Mouse (Mus musculus) telencephalon, adult 2 months (tissue): Measurements from ENCODE around the gene Fam126a.
A peak's percentile ranks its signal among the peaks of the same experiment; 100 is the strongest.
"Not testable (repeated sequence)": the region's sequence is repeated elsewhere in the genome, so short reads cannot be mapped to it uniquely, and the experiment has no call there.

Experiments
- DNase-seq: peaks from one replicate; pipeline ENCODE4 v3.0.0-alpha.2; 2011; ENCODE audit warnings: low read depth, low spot score

The Fam126a gene

DNA sequence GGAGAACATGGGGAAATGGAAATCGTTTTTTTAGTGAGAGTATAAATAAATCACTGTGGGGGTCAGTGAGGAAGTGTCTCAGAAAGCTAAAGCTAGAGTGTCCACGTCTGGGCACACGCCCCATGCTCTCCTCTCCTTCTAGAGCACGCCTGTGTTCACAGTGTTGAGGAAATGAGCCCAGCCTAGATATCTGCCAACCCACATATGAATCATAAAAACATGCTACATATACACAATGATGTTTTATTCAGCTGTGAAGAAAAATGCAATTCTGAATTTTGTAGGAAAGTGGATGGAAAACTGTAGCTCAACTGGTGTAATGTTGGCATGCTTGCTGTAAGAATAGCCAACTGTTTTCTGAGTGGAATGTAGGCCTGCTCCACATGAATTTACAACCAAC lies 130.3 kb downstream of the Fam126a start:
- DNase-seq, result no peak

DNA sequence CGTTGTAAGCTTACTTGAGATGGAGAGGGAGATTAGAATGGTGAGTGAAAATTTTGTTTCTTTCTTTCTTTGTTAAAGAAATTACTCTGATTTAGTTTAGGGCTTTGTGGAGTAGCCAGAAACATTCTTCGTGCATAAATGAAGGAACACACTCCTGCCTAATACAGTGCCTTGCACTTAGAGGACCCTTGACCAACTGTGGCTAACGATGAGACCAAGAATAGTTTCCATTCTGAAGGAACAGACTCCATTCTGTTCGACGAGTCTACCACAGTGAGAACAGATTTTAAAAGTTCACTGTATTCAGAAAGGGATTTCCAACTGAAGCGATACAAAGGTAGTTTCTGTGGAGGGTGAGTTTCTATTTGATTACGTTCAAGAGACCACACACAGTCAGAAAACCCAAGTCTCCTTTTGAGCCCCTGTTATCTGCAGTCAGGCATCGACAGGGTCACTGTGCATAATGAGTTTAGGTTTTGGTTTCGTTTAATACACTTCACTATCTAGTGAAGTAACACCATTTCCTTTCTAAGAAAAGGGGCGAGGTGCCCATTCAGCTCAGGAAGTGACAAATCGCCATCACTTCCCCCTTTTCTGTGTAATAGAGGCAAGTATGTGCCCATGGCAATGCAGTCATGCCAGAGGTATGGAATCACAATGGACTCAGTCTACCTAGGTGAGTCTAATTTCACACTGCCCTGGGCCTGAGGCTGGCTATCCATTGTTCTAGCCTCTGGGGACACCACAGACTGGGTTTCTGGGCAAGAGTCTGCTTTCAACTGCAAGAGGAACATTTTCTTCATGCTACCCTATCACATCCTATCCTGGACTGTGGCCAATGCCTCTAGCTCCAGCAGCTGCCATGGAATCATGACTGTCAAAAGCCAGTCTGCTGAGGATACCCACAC lies 136.4 kb downstream of the Fam126a start:
- DNase-seq, result no peak

DNA sequence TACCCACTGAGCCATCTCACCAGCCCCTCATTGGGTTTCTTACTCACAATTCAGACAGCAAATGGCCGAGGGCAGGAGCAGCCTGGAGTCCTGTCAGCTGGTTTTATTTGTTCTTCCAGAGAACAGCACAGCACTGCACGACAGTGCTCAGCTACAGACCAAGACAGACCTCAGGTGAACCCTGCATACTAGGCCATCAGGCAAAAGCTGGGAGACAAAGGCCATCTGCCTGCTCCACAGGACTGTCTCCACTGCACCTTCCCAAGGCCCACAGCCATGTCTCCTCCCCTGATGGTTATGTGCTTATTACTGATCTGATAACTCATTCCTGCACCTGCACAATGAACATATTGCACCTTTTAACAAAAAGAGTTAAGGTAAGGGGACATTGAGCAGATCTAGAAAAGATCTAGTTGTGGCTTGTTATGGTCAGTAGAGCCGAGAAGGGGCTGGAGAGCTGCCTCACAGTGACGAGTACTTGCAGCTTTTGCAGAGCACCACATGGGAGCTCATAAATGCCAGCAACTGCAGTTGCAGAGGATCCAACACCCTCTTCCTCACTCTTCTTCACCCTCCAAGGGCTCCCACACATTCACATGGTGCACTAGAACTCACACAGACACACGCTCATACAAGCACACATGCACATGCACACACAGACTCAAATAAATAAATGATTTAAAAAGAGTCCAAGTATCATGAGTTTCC lies 137.2 kb downstream of the Fam126a start:
- no peak for DNase-seq

GRCm38 (mm10) chr5:23890734-23891133 lies 139.8 kb downstream of the Fam126a start:
- peak; percentile 50 for DNase-seq

GRCm38 (mm10) chr5:23889461-23889860 lies 141.0 kb downstream of the Fam126a start:
- no peak for DNase-seq

GRCm38 (mm10) chr5:23887111-23887510 lies 143.4 kb downstream of the Fam126a start:
- no peak for DNase-seq

GRCm38 (mm10) chr5:23874457-23874856 lies 156.0 kb downstream of the Fam126a start:
- no peak for DNase-seq

GRCm38 (mm10) chr5:23872586-23872985 lies 157.9 kb downstream of the Fam126a start:
- no peak for DNase-seq

DNA sequence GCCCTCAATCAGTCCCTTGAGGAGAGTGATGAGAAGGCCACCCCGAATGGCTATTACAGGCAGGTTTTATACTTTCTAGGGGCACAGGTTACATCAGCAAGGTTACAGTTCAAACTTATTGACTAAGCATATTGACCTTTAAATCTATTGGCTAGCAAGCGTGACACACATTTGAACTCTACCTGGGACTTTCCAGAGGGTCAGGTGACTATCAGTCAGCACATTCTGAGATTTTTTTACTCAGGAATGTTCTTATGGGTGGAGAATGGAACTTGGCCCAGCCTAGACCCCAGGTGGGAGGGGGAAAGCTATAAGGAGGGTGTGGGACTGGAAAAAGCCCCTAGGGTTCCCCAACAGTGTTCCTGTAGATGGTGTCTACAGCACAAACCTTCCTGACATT lies 159.2 kb downstream of the Fam126a start:
- not testable (repeated sequence) for DNase-seq

DNA sequence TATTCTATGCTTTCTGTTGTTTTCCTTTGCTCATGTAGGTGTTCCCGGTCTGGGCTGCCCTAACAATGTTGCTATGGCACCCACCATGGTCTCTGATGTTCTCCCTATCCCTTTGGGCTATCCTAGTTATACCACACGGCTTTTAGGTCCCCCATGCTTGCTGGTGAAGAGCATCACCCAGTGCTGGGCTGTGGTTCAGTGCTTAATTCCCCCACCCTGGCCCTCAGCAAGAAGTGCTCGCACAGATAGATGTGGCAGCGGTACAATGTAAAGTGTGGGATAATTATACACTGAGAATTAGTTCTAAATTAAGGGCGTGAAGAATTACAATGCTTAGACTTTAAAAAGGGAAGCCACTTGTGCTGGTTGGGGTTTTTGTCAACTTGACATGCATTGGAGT lies 164.5 kb downstream of the Fam126a start:
- no peak for DNase-seq
